Comparison of ENCODE assay signal across 27 mouse cellular contexts in the genomic region with DNA sequence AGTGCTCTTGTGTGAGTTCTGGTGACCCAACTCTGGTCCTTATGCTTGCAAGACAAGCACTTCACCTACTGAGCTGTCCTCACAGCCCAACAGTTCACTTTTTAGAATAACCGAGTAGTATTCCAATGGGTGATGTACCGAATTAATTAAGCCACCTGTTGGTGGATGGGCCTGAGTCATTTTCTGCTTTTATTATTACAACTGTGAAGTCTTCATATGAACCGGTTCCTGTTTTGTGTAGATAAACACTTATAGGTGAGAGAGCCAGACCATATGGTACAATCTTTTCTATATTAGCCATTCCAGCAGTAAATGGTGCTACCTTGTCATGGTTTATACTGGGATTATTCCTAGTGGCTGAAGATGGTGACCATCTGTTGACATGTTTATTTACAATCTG. TPM values are rescaled to one million over a fixed set of nuclear protein-coding genes. Genes with fewer than 3 reads are reported as not detected.
"Had no signal": no experiment of that assay in that cellular context is flagged by ENCODE, and none has a peak within 500 bp of the region (broad histone marks: within the 10 kb centered on the region; RNA-seq: fewer than 3 reads in every experiment).

No protein-coding gene starts in this region.

- H3K9ac ChIP-seq: lung, embryonic 15.5 days; midbrain, embryonic 13.5 days; midbrain, embryonic 15.5 days; neural tube, embryonic 12.5 days; stomach, embryonic 15.5 days had no signal

- H3K27me3 ChIP-seq: lung, embryonic 15.5 days; midbrain, embryonic 13.5 days; midbrain, embryonic 15.5 days; neural tube, embryonic 12.5 days; stomach, embryonic 15.5 days had no signal

- ATAC-seq: lung, postnatal 0 days; midbrain, embryonic 13.5 days; midbrain, embryonic 15.5 days had no signal

- H3K27ac ChIP-seq: lung, embryonic 15.5 days; macrophage; midbrain, embryonic 13.5 days; midbrain, embryonic 15.5 days; neural tube, embryonic 12.5 days; stomach, embryonic 15.5 days; stomach, postnatal 0 days had no signal

- H3K4me3 ChIP-seq: lung, embryonic 15.5 days; megakaryocyte, embryonic 14.5 days; midbrain, embryonic 13.5 days; midbrain, embryonic 15.5 days; neural tube, embryonic 12.5 days; stomach, embryonic 15.5 days had no signal

- H3K36me3 ChIP-seq: lung, embryonic 15.5 days; midbrain, embryonic 13.5 days; midbrain, embryonic 15.5 days; neural tube, embryonic 12.5 days; stomach, embryonic 15.5 days had no signal

- H3K9me3 ChIP-seq: lung, embryonic 15.5 days; megakaryocyte, embryonic 14.5 days; midbrain, embryonic 13.5 days; midbrain, embryonic 15.5 days; neural tube, embryonic 12.5 days; stomach, embryonic 15.5 days had no signal

- H3K4me1 ChIP-seq: lung, embryonic 15.5 days; midbrain, embryonic 15.5 days; stomach, embryonic 15.5 days had no signal

- DNase-seq: lung, adult 2 months; lung, postnatal 14 days; lung, postnatal 36 days; right cerebral cortex, adult 18-20 months; right cerebral cortex, postnatal 25 days; right cerebral cortex, postnatal 4 days; thymus, adult 2 months; thymus, postnatal 25 days; thymus, postnatal 4 days had no signal

- H3K4me2 ChIP-seq: lung, embryonic 15.5 days; midbrain, embryonic 11.5 days; midbrain, embryonic 13.5 days; midbrain, embryonic 15.5 days; neural tube, embryonic 12.5 days; stomach, embryonic 15.5 days had no signal

RNA-seq across cellular contexts. Expression of a gene that starts 6.5 kb away (rescaled TPM):
- total RNA-seq: megakaryocyte progenitor cell, adult 5-6 weeks; midbrain, postnatal 0 days; monocyte, adult 5-6 weeks; neutrophil, adult 5-6 weeks had no signal
- polyA plus RNA-seq: lung, adult 2 months; lung, embryonic 15.5 days; lung, postnatal 0 days; macrophage; midbrain, embryonic 11.5 days; midbrain, embryonic 13.5 days; midbrain, postnatal 0 days; neural tube, embryonic 12.5 days; neural tube, embryonic 14.5 days; small intestine, adult 2 months; spleen, adult 2 months; stomach, embryonic 15.5 days; stomach, postnatal 0 days; thymus, adult 2 months; urinary bladder, adult 2 months had no signal

RNA-seq across cellular contexts. Expression of a gene that starts 7.7 kb away (rescaled TPM):
- total RNA-seq: megakaryocyte progenitor cell, adult 5-6 weeks; midbrain, postnatal 0 days; monocyte, adult 5-6 weeks; neutrophil, adult 5-6 weeks had no signal
- polyA plus RNA-seq: lung, adult 2 months; lung, embryonic 15.5 days; lung, postnatal 0 days; macrophage; midbrain, embryonic 11.5 days; midbrain, embryonic 15.5 days; small intestine, adult 2 months; spleen, adult 2 months; stomach, embryonic 15.5 days; stomach, postnatal 0 days; urinary bladder, adult 2 months had no signal

RNA-seq across cellular contexts. Expression of a gene that starts 7.7 kb away (rescaled TPM):
- total RNA-seq: megakaryocyte progenitor cell, adult 5-6 weeks; midbrain, postnatal 0 days; monocyte, adult 5-6 weeks; neutrophil, adult 5-6 weeks had no signal
- polyA plus RNA-seq: lung, adult 2 months; lung, embryonic 15.5 days; lung, postnatal 0 days; macrophage; midbrain, embryonic 11.5 days; small intestine, adult 2 months; spleen, adult 2 months; stomach, postnatal 0 days; thymus, adult 2 months; urinary bladder, adult 2 months had no signal
